Mouse (Mus musculus): ENCODE data around the gene Tmem115.

Tmem115 gene

DNA sequence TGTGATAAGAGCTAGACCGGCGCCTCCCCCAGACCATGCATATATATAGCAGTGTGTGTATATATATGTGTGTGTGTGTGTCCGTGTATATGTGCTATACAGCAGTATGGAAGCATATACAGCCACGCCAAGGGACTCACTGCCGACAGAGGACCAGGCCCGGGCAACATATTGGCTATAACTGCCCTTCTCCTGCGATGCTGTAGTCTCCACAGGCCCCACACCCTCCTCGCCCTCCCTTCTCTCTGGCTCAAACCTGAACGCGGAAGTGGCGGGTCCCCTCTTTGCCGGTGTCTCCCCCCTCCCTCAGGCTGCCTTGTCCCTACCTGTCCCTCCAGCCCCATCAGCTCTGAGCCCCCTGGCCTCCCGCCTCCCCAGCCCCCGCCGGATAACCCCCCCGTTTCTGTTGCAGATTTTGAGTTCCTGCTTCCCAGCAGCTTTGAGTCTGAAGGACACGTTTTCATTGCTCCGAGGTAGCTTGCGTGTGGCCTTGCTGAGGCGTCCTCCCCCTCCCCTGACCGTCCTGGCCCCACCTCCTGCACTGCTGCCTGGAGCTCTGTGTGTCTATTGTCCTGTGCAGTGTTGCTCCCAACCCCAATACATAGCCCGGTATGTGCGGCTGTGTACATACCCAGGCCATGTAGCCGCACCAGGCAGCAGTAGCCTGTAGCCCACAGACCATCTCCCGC, 11.9 kb upstream of the Tmem115 start:
- DNase-seq (ENCODE audit: low read depth in 2 of 2, low spot score in 2 of 2) = no peak

GRCm38 (mm10) chr9:107522400-107522711, 11.4 kb upstream of the Tmem115 start:
- DNase-seq (ENCODE audit: low read depth in 2 of 2, low spot score in 2 of 2) = no peak

DNA sequence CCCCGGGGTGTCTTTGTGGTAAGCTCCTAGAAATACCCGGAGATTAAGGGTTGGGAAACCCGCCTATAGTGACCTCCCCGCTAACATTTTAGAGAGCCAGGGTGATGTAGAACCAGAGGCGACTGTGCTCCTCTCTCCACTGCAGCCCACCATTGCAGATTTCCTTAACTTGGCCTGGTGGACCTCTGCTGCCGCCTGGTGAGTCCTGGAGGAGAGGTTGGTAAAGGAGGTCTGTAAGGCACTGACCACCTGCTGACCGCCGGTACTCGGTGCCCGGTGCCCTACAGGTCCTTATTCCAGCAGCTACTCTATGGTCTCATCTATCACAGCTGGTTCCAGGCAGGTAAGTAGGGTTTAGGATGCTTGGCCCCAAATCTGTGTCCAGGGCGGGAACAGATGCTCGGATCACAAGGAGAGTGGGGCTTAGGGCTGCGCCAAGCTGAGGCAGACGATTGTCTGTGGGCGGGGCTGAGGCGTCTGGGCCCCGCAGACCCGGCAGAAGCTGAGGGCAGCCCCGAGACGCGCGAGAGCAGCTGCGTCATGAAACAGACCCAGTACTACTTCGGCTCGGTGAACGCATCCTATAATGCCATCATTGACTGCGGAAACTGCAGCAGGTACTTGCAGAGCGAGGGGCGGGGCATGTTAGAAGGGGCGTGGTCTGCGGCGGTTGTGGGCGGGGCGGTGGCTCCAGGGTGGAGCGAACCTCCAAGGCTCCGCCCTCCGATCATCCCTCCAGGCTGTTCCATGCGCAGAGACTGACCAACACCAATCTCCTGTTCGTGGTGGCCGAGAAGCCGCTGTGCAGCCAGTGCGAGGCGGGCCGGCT, 7.3 kb upstream of the Tmem115 start:
- peak; percentile 74 to 85 for DNase-seq (ENCODE audit: low read depth in 2 of 2, low spot score in 2 of 2)

GRCm38 (mm10) chr9:107534408-107535202, 860 bp downstream of the Tmem115 start:
- DNase-seq (ENCODE audit: low read depth in 2 of 2, low spot score in 2 of 2) = no peak

DNA sequence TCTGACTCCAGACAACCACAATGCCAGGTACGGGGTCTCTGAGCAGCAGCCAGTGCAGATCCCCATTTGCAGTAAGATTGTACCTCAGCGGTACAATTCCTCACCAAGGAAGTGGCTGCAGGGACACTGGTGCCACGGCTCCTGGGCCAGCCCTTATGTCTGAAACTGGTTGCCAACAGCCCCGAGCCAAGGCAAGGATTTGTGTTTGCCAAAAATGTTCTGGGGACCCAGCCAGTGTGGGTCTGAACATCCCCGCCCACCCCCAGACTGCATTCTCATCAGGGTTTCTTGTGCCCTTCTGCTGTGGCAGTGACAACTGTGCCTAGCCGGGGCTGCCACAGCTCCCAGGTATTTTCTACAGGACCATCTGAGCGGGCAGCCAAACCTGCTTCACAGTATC, 4.5 kb downstream of the Tmem115 start:
- no peak for DNase-seq (ENCODE audit: low read depth in 2 of 2, low spot score in 2 of 2)

GRCm38 (mm10) chr9:107538711-107539110, 5.0 kb downstream of the Tmem115 start:
- DNase-seq (ENCODE audit: low read depth in 2 of 2, low spot score in 2 of 2) = no peak

GRCm38 (mm10) chr9:107539940-107540339, 6.2 kb downstream of the Tmem115 start:
- DNase-seq (ENCODE audit: low read depth in 2 of 2, low spot score in 2 of 2) = no peak

GRCm38 (mm10) chr9:107540420-107540819, 6.7 kb downstream of the Tmem115 start:
- no peak for DNase-seq (ENCODE audit: low read depth in 2 of 2, low spot score in 2 of 2)

- DNase-seq (ENCODE audit: low read depth in 2 of 2, low spot score in 2 of 2) = no peak
Observed at GRCm38 (mm10) chr9:107541005-107541404, 7.3 kb downstream of the Tmem115 start.

DNA sequence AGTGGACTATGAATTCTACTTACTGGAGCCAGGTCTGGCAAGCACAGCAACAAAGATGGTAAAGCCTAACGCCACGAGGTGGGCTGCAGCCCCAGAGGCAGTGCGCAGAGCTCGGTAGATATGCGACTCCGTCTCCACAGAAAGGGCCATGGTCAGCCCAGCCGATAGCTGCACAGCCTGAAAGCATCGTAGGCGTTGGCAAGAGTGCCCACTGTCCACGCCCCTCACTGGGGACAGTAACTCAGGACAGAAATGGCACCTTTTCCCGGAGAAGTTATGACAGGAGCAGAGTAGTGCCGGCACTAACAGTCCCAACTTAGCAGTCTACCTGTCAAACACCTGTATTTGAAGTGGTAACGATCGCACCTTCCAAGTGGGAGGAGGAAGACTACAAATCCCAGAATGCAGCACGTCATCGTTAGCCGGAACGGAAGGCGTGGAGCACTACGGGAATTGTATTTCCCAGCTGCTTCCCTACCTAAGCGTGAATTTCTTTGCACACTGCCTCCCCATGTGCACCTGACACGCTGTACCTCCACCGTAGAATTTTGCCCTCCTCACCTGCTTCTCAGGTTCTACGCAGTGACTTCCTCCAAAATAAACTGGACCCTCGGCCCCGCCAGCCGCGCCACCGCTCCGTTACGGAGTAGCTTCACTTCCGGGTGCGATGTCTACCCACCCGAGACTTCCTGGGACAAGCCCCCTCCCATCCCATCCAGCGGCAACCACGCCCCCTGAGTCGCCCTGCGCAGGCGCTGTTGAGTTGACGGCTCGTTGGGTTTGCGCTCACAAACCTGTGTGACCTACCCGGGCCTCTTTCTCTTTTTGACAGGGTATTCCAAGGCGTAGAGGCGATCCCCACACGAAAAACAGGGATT, 8.0 kb downstream of the Tmem115 start, which contains the start of the genes Cyb561d2 and Nprl2:
TSS of gene Cyb561d2 (minus strand) at position 720 of the 878 bp plus-strand sequence.
TSS of gene Nprl2 (plus strand) at position 753 of the 878 bp plus-strand sequence.
- peak; percentile 88 to 95 for DNase-seq (ENCODE audit: low read depth in 2 of 2, low spot score in 2 of 2)

- no peak for DNase-seq (ENCODE audit: low read depth in 2 of 2, low spot score in 2 of 2)
Observed at GRCm38 (mm10) chr9:107542352-107542686, 8.6 kb downstream of the Tmem115 start.

GRCm38 (mm10) chr9:107542721-107543120, 9.0 kb downstream of the Tmem115 start:
- DNase-seq (ENCODE audit: low read depth in 2 of 2, low spot score in 2 of 2) = no peak

DNA sequence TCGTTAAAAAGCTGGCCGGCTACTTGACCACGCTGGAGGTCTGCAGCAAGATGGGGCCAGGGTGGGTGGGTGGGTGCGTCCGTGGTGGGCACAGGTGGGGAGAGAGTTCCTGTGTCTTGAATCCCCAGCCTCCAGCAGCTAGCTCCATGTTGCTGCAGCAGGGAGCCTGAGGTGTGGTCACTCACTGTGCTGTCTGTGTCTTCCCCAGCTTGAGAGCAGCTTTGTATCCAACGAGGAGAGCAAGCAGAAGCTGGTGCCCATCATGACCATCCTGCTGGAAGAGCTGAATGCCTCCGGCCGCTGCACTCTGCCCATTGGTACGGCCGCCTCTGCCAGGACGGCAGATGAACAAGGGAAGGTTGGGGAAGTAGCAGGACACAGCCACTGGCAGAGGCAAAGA, 9.6 kb downstream of the Tmem115 start:
- DNase-seq (ENCODE audit: low read depth in 2 of 2, low spot score in 2 of 2) = no peak

GRCm38 (mm10) chr9:107544196-107544700, 10.5 kb downstream of the Tmem115 start:
- DNase-seq (ENCODE audit: low read depth in 2 of 2, low spot score in 2 of 2) = no peak

GRCm38 (mm10) chr9:107544729-107545128, 11.0 kb downstream of the Tmem115 start:
- DNase-seq (ENCODE audit: low read depth in 2 of 2, low spot score in 2 of 2) = no peak

DNA sequence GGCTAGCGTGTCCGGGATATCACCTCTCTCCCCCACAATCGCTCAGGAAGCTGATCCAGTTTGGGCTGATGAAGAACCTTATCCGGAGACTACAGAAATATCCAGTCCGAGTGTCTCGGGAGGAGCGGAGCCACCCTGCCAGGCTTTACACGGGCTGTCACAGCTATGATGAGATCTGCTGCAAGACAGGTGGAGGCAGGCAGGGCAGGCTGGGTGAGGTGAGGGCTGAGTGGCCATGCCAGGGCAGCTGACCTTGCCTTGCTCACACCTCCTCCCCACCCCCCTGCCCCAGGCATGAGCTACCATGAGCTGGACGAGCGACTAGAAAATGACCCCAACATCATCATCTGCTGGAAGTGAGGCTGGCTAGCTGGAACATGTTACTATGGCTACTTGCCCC, 11.5 kb downstream of the Tmem115 start:
- no peak for DNase-seq (ENCODE audit: low read depth in 2 of 2, low spot score in 2 of 2)

DNA sequence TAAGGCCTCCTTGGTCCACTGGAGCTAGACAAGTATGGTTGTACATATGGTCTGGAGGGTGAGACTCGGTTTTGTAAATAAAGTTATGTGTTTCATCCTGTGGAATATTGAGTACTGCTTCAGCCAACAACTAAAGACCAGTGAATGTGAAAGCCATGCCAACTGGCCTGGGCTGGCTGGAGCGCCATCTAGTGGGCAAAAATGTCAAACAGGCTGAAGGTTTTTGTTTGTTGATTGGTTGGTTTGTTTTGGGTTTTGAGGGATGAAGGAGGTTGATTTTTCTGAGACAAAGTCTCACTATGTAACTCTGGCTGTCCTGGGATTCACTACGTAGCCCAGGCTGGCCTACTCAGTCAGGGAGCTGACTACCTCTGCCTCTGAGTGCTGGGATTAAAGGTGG, 11.9 kb downstream of the Tmem115 start:
- DNase-seq (ENCODE audit: low read depth in 2 of 2, low spot score in 2 of 2) = peak; percentile 74 to 84

DNA sequence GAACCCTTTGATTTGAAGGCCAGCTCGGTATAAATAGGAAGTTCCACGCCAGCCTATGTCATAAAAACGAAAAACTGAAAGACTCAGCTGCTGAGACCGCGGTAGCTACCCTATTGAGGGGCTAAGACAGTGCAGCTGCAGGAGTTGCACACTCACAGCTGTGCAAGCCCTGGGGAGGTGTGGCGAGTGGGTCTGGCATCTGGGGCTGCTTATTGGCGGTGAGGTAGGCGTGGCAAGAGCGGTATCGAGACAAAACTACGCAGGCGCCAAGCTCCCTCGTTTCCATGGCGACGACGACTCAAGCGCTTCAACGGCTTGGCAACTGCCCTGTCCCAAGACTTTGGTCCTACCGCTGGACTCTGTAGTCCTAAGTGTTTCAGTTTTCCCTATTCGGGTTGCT, 13.3 kb downstream of the Tmem115 start, which contains the start of gene Zmynd10:
TSS of gene Zmynd10 (plus strand) at position 273 of the 400 bp plus-strand sequence.
- peak in 1 of 2 experiments; percentile 39 for DNase-seq (ENCODE audit: low read depth in 2 of 2, low spot score in 2 of 2)

DNA sequence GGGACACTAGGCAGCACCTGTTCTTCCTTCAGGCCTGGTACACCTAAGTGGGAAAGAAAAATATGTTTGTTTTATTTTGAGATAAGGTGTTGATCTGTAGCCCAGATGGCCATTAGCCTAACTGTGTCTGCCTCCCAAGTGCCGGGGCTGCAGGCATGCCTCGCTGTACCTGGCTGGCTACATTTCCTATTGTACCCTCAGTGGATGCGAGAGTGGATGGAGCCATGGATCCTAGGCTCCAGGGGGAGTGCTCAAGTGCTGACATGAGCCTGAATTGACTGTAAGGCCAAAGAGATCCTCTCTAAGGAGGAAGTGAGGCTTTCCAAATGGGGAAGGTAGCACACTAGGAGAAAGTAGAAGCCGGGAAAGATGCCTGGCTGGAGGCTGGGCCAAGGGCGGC, 14.2 kb downstream of the Tmem115 start:
- DNase-seq (ENCODE audit: low read depth in 2 of 2, low spot score in 2 of 2) = no peak

DNA sequence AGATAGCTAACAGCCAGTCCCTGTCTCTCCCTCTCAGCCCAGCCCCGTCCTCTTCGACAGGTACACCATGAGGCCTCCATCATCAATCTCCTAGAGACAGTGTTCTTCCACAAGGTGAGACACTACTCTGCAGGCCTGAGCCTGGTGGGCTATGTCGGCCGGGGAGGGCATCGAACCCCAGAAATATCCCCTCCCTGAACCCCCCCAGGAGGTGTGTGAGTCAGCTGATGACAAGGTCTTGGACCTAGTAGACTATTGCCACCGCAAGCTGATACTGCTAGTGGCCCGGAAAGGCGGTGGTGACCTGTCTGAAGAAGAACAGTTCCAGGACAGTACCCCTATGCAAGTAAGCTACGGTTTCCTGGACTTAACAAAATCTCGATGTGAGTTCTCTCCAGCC, 15.1 kb downstream of the Tmem115 start:
- DNase-seq (ENCODE audit: low read depth in 2 of 2, low spot score in 2 of 2) = no peak

All from CD8-positive naive resting alpha-beta T cell, adult 2 months (primary cell).